ENCODE assay signal across 8 mouse cellular contexts in the genomic region with DNA sequence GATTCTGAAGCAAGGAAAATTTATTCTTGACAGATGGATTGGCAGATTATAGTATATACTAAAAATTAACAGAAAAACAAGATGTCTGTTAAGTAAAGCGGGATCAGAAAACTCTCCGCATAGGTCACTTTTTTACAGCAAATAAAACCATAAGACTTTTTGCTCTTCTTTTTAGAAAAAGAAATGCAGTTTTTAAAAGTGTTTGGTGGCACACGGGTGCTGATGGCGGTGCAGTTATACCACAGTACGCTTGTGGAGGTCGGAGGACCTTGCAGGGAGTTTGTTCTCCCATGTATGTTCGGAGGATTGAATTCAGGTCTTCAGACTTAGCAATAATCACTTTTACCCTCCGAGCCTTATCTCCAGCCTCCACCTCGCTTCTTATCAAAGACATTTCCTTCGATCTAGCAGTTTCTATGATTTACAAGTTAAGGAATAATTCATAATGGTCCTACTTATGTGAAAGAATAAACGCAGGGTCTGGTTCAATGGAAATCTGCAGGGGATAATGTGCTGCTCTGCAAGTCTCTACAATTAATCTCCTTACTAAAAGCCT.
DNase-seq lines count a peak whose midpoint lies in the region; ATAC-seq lines count a peak whose summit lies in the region.

No protein-coding gene starts in this region.

- peak overlapping the region; percentile 36 for H3K4me3 ChIP-seq in kidney, embryonic 15.5 days (replicated peaks)
- peak overlapping the region; percentile 29 for H3K4me3 ChIP-seq in forebrain, embryonic 14.5 days (ENCODE audit: low read depth, low read length)
- H3K4me3 ChIP-seq in liver, embryonic 13.5 days (replicated peaks): peak overlapping the region; percentile 58

- peak overlapping the region; percentile 21 for H3K9ac ChIP-seq in kidney, embryonic 15.5 days
- peak overlapping the region; percentile 65 for H3K9ac ChIP-seq in forebrain, embryonic 14.5 days (ENCODE audit: low read length)
- peak overlapping the region; percentile 71 for H3K9ac ChIP-seq in liver, embryonic 13.5 days

- ATAC-seq in kidney, embryonic 15.5 days (replicated peaks; ENCODE audit: low FRiP score): no peak
- 0 out of 2 replicates have a peak, but pooled peaks have one; percentile 37 for ATAC-seq in forebrain, embryonic 14.5 days
- no peak for ATAC-seq in liver, embryonic 13.5 days (ENCODE audit: low read depth)

- peaks cover 11% of the 10 kb centered on the region for H3K4me1 ChIP-seq in kidney, embryonic 15.5 days
- H3K4me1 ChIP-seq in forebrain, embryonic 14.5 days (ENCODE audit: control insufficient read depth, insufficient read depth, low read length): peaks cover 14% of the 10 kb centered on the region
- H3K4me1 ChIP-seq in liver, embryonic 13.5 days (replicated peaks): peaks cover 38% of the 10 kb centered on the region

- no peaks in the 10 kb centered on the region for H3K27me3 ChIP-seq in kidney, embryonic 15.5 days
- no peaks in the 10 kb centered on the region for H3K27me3 ChIP-seq in forebrain, embryonic 14.5 days (replicated peaks; ENCODE audit: control insufficient read depth, insufficient read depth, low read length)
- no peaks in the 10 kb centered on the region for H3K27me3 ChIP-seq in liver, embryonic 13.5 days

- peak overlapping the region; percentile 88 for H3K27ac ChIP-seq in kidney, embryonic 15.5 days
- peak overlapping the region; percentile 93 for H3K27ac ChIP-seq in forebrain, embryonic 14.5 days (ENCODE audit: low read depth, low read length)
- peak overlapping the region; percentile 82 for H3K27ac ChIP-seq in liver, embryonic 13.5 days

- DNase-seq in kidney, adult 11 months: no peak
- DNase-seq in adipocyte (ENCODE audit: low spot score): peak; percentile 48
- DNase-seq in forebrain, embryonic 14.5 days (ENCODE audit: low spot score): no peak
- no peak for DNase-seq in liver, embryonic 13.5 days
- peak; percentile 50 for DNase-seq in thymus, postnatal 14 days
- DNase-seq in layer of hippocampus, postnatal 14 days (ENCODE audit: low spot score in 2 of 2): no peak
- DNase-seq in layer of hippocampus, postnatal 36 days: no peak

- H3K4me2 ChIP-seq in kidney, embryonic 15.5 days: peak overlapping the region; percentile 58
- peak overlapping the region; percentile 61 for H3K4me2 ChIP-seq in forebrain, embryonic 14.5 days (ENCODE audit: low read length)
- H3K4me2 ChIP-seq in liver, embryonic 13.5 days: peak overlapping the region; percentile 81

- 4% methylated on average over 11 of the region's 11 CpGs for WGBS in kidney, embryonic 15.5 days
- WGBS in forebrain, embryonic 14.5 days: 4% methylated on average over 11 of the region's 11 CpGs
- WGBS in liver, embryonic 13.5 days (ENCODE audit: insufficient replicate concordance): 9% methylated on average over 11 of the region's 11 CpGs

- H3K36me3 ChIP-seq in kidney, embryonic 15.5 days: no peaks in the 10 kb centered on the region
- no peaks in the 10 kb centered on the region for H3K36me3 ChIP-seq in forebrain, embryonic 14.5 days (ENCODE audit: control insufficient read depth, insufficient read depth, low read length)
- H3K36me3 ChIP-seq in liver, embryonic 13.5 days: no peaks in the 10 kb centered on the region

- H3K9me3 ChIP-seq in kidney, embryonic 15.5 days (replicated peaks): no peaks in the 10 kb centered on the region
- H3K9me3 ChIP-seq in forebrain, embryonic 14.5 days (replicated peaks; ENCODE audit: control insufficient read depth, low read length): no peaks in the 10 kb centered on the region
- no peaks in the 10 kb centered on the region for H3K9me3 ChIP-seq in liver, embryonic 13.5 days (replicated peaks)

Comparison
In these comparisons a context has a peak if more than half of its experiments do, and no peak if none do; other contexts are left out.
1. H3K9ac ChIP-seq: peak in every context shown above with its lines; median percentile 71 in liver, embryonic 13.5 days; 65 in forebrain, embryonic 14.5 days; 21 in kidney, embryonic 15.5 days.
2. DNase-seq: peak in adipocyte (single experiment) and thymus, postnatal 14 days (single experiment); none in kidney, adult 11 months (single experiment), forebrain, embryonic 14.5 days (single experiment), liver, embryonic 13.5 days (single experiment), layer of hippocampus, postnatal 14 days (0 of 2) and layer of hippocampus, postnatal 36 days (0 of 2).
3. Peak in every context shown above with its lines, with median percentiles within 50 percentile points of each other: H3K27ac ChIP-seq, H3K4me2 ChIP-seq and H3K4me3 ChIP-seq.